Mouse (Mus musculus): Measurements from ENCODE around the gene Hs3st2. TPM values are rescaled to one million over a fixed set of nuclear protein-coding genes. Genes with fewer than 3 reads are reported as not detected.

The Hs3st2 gene
- polyA plus RNA-seq, 1 experiment from 2014 or later = 6.3 TPM

- Histone ChIP-seq H3K4me2 (replicated peaks) (no peak overlapping the region), H3K27me3 (replicated peaks) (no peaks in the 10 kb centered on the region), H3K36me3 (no peaks in the 10 kb centered on the region), H3K9ac (no peak overlapping the region), H3K9me3 (0 out of 2 replicates have a peak, but pooled peaks cover 4% of the 10 kb centered on the region), H3K4me1 (no peaks in the 10 kb centered on the region), H3K4me3 (no peak overlapping the region), H3K27ac (no peak overlapping the region)
- no peak for ATAC-seq (ENCODE audit: low FRiP score, low read depth)
- 83% methylated on average over 3 of the region's 3 CpGs for WGBS
Measured at GRCm38 (mm10) chr7:121517165-121517591, 125.5 kb downstream of the Hs3st2 start.

DNA sequence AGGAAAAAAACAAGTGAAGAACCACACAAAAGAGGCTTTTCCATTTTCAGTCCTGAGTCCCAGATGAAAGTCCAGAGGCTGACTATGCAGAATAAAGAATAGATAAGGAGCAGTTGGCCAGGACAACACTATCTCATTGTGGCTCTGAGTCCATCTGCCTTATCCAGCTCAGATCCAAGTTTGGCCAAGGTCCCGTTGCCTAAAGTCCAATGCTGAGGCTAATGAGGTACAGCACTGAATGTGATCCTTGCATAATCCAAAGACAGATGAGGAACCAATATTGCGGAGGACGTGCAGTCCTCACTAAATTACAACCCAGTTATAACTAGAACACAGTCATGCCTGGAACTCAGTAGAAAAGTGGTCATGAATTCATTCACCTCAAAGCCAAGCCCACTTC is 130.5 kb downstream of the Hs3st2 start:
- H3K4me3 ChIP-seq = no peak overlapping the region
- no peak overlapping the region for H3K27ac ChIP-seq
- H3K9ac ChIP-seq = no peak overlapping the region
- no peaks in the 10 kb centered on the region for H3K36me3 ChIP-seq
- H3K4me1 ChIP-seq = 0 out of 2 replicates have a peak, but pooled peaks cover 3% of the 10 kb centered on the region
- no peaks in the 10 kb centered on the region for H3K27me3 ChIP-seq (replicated peaks)
- 0 out of 2 replicates have a peak, but pooled peaks cover 4% of the 10 kb centered on the region for H3K9me3 ChIP-seq
- H3K4me2 ChIP-seq (replicated peaks) = no peak overlapping the region
- ATAC-seq (ENCODE audit: low FRiP score, low read depth) = no peak
- 94% methylated on average over 3 of the region's 3 CpGs for WGBS

DNA sequence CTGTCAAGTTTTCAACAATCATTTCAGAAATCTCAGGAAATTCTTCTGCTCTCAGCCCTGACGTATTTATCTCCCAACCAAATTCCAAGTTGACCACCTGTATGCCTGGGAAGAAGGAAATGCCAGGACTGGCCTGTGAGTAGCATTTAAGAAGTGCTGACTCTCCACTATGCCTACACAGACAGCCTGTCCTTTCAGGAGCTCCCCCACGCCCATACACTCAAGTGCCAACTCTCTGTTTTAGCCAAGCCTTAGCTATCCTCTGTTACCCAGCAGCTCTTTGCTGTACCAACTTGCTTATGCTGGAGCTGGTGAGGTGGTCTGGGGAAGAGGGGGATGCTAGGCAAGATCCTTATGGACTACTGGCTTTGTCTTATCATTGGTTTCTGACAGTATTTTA is 137.4 kb downstream of the Hs3st2 start:
- ATAC-seq (ENCODE audit: low FRiP score, low read depth) = no peak
- H3K4me3 ChIP-seq = no peak overlapping the region
- H3K9me3 ChIP-seq = no peaks in the 10 kb centered on the region
- no peak overlapping the region for H3K27ac ChIP-seq
- no peaks in the 10 kb centered on the region for H3K27me3 ChIP-seq (replicated peaks)
- H3K4me2 ChIP-seq (replicated peaks) = no peak overlapping the region
- H3K36me3 ChIP-seq = no peaks in the 10 kb centered on the region
- H3K4me1 ChIP-seq = 0 out of 2 replicates have a peak, but pooled peaks cover 3% of the 10 kb centered on the region
- no peak overlapping the region for H3K9ac ChIP-seq
- 83% methylated on average over 2 of the region's 2 CpGs for WGBS

DNA sequence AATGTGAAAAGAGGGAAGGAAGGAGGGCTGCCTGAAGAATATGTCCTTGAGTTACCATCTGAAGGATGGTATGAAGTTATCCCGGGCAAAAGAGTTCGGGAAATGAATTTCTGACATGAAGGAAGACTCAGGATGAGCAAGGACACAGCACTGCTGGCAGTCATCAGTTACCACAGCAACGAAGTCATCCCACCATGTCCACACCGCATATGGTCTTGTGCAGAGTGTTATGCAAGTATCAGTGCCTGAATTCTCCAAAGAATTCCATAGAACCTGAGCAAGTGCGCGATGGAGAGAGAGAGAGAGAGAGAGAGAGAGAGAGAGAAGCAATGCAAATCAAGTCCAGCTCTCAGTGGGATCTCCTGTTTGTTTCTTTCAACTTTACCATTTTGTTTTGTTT is 142.0 kb downstream of the Hs3st2 start:
- H3K4me3 ChIP-seq = no peak overlapping the region
- H3K4me2 ChIP-seq (replicated peaks) = no peak overlapping the region
- 89% methylated on average over 6 of the region's 6 CpGs for WGBS
- H3K27me3 ChIP-seq (replicated peaks) = no peaks in the 10 kb centered on the region
- no peak overlapping the region for H3K27ac ChIP-seq
- no peaks in the 10 kb centered on the region for H3K4me1 ChIP-seq
- no peaks in the 10 kb centered on the region for H3K9me3 ChIP-seq
- H3K36me3 ChIP-seq = no peaks in the 10 kb centered on the region
- ATAC-seq (ENCODE audit: low FRiP score, low read depth) = no peak
- H3K9ac ChIP-seq = no peak overlapping the region

DNA sequence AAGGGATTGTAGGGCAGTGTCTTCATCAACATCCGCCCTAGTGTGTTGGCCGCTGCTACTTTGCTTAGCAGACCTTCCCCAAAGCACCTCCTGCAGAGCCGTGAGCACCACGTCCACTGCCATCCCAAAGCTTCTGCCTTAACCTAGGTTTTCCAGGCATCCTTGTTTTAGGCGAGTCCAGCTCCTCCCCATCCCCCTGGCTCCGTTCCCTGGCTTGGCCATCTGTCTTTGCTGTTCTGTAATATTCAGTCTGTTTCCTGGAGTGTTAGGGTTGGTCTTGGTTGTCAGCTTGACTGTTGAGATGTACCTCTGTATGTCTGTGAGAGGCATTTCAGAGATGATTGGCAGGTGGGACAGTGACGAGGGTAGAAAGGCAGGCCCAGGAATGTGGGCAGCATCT is 142.7 kb downstream of the Hs3st2 start:
- Histone ChIP-seq H3K4me3 (no peak overlapping the region), H3K4me2 (replicated peaks) (no peak overlapping the region), H3K4me1 (no peaks in the 10 kb centered on the region), H3K27me3 (replicated peaks) (no peaks in the 10 kb centered on the region), H3K36me3 (no peaks in the 10 kb centered on the region), H3K9ac (no peak overlapping the region), H3K27ac (no peak overlapping the region), H3K9me3 (no peaks in the 10 kb centered on the region)
- WGBS = 84% methylated on average over 7 of the region's 7 CpGs
- ATAC-seq (ENCODE audit: low FRiP score, low read depth) = no peak

- ATAC-seq (ENCODE audit: low FRiP score, low read depth) = no peak
- no peaks in the 10 kb centered on the region for H3K36me3 ChIP-seq
- WGBS = 81% methylated on average over 4 of the region's 4 CpGs
- no peak overlapping the region for H3K4me3 ChIP-seq
- no peaks in the 10 kb centered on the region for H3K4me1 ChIP-seq
- no peaks in the 10 kb centered on the region for H3K27me3 ChIP-seq (replicated peaks)
- no peaks in the 10 kb centered on the region for H3K9me3 ChIP-seq
- H3K4me2 ChIP-seq (replicated peaks) = no peak overlapping the region
- no peak overlapping the region for H3K9ac ChIP-seq
- H3K27ac ChIP-seq = no peak overlapping the region
Measured at GRCm38 (mm10) chr7:121535987-121536386, 144.3 kb downstream of the Hs3st2 start.

- ATAC-seq (ENCODE audit: low FRiP score, low read depth) = peak; percentile 56; the same call in 1 of the 2 replicates
- Histone ChIP-seq H3K9me3 (0 out of 2 replicates have a peak, but pooled peaks cover 4% of the 10 kb centered on the region), H3K27me3 (replicated peaks) (no peaks in the 10 kb centered on the region), H3K4me3 (no peak overlapping the region), H3K9ac (no peak overlapping the region), H3K4me1 (no peaks in the 10 kb centered on the region), H3K4me2 (replicated peaks) (peak overlapping the region; percentile 22; the same call in 1 of the 2 replicates), H3K36me3 (no peaks in the 10 kb centered on the region), H3K27ac (no peak overlapping the region)
- WGBS = 46% methylated on average over 19 of the region's 19 CpGs
Measured at GRCm38 (mm10) chr7:121539405-121540275, 148.0 kb downstream of the Hs3st2 start.

DNA sequence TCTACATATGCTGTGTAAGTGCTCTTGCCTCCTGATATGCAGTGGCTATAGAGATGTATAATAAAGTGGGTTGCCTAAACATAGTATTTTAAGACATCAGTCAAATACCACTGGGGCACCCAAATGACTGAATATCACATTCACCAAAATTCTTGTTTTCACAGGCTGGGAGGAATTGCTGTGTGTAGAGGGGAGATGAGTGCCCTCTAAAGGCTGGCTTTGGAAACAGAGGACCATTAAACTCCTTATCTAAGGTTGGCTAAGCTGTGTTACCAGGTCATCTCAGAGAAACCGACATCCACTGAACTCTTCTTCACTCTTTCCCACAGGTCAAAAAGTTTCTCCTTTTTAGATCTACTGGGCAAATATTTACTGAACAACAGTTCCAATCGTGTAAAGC is 150.8 kb downstream of the Hs3st2 start:
- Histone ChIP-seq H3K4me3 (no peak overlapping the region), H3K9me3 (0 out of 2 replicates have a peak, but pooled peaks cover 4% of the 10 kb centered on the region), H3K4me1 (no peaks in the 10 kb centered on the region), H3K36me3 (no peaks in the 10 kb centered on the region), H3K4me2 (replicated peaks) (no peak overlapping the region), H3K27ac (no peak overlapping the region), H3K27me3 (replicated peaks) (no peaks in the 10 kb centered on the region), H3K9ac (no peak overlapping the region)
- ATAC-seq (ENCODE audit: low FRiP score, low read depth) = no peak
- WGBS = 73% methylated on average over 2 of the region's 2 CpGs

DNA sequence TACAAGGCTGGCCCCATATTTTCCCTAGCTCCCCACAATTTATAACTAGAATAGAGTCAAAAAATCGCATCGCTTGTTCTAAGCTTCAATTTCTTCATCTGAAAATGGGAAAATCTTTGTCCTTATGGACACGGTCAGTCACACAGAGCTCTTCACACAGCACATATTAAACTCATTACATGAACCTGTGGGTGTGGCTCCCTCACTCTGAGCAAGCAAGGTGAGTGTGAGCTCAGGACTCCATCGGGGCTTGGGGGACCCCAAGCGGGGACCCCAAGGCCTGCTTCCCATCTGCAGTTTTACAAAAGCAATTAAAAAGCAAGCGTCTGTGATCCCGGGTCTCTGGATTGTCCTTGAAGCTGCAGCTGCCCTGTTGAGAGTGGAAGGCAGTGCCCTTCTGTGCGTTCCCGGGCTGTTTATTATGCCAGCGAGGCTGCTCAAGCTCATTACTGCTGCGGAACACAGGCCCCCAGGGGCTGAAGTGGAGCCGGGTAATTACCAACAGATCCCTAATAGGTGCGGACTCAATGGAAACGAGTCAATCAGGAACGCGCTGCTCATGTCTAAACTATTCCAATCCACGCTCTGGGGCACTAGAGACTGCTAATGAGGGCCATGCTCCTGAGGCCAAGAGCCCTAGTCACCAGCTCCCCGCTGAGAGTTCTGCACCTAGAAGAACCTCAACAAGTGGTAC is 157.8 kb downstream of the Hs3st2 start:
- no peak overlapping the region for H3K4me2 ChIP-seq (replicated peaks)

More for the DNA sequence above, 157.8 kb downstream of the Hs3st2 start:
- H3K9me3 ChIP-seq = no peaks in the 10 kb centered on the region
- H3K27me3 ChIP-seq (replicated peaks) = no peaks in the 10 kb centered on the region
- no peak overlapping the region for H3K4me3 ChIP-seq
- peaks cover 6% of the 10 kb centered on the region; the same call in 1 of the 2 replicates for H3K4me1 ChIP-seq
- H3K9ac ChIP-seq = no peak overlapping the region
- no peaks in the 10 kb centered on the region for H3K36me3 ChIP-seq
- peak; percentile 80 for ATAC-seq (ENCODE audit: low FRiP score, low read depth)
- WGBS = 38% methylated on average over 18 of the region's 18 CpGs
- no peak overlapping the region for H3K27ac ChIP-seq
